Mouse (Mus musculus) forebrain, embryonic 10.5 days (tissue): ENCODE data around the gene Pde6c. TPM values are rescaled to one million over a fixed set of nuclear protein-coding genes. Genes with fewer than 3 reads are reported as not detected.

Experiments
- DNase-seq: peaks from one replicate; pipeline ENCODE4 v3.0.0-alpha.2; 2017; ENCODE audit warnings: low spot score; ENCODE audit errors: extremely low spot score
- H3K27ac ChIP-seq: fragments of 300-500 bp; sonication (generic); 2 replicates; pipeline ENCODE4 v1.5.1; 2016; ENCODE audit warnings: mild to moderate bottlenecking
- H3K27me3 ChIP-seq: fragments of 300-500 bp; sonication (generic); 2 replicates; pipeline ENCODE4 v1.6.1; 2016; ENCODE audit warnings: mild to moderate bottlenecking; ENCODE audit not compliant: poor library complexity, severe bottlenecking
- H3K36me3 ChIP-seq: fragments of 300-500 bp; sonication (generic); replicated peaks from 2 replicates; pipeline ENCODE4 v1.6.1; 2016; ENCODE audit warnings: mild to moderate bottlenecking, moderate library complexity
- H3K4me1 ChIP-seq: fragments of 300-500 bp; sonication (generic); 2 replicates; pipeline ENCODE4 v1.6.1; 2016
- H3K4me3 ChIP-seq: fragments of 300-500 bp; sonication (generic); 2 replicates; pipeline ENCODE4 v1.5.1; 2016; ENCODE audit warnings: mild to moderate bottlenecking, moderate library complexity
- H3K9me3 ChIP-seq: fragments of 300-500 bp; sonication (generic); 2 replicates; pipeline ENCODE4 v1.6.1; 2016; ENCODE audit warnings: mild to moderate bottlenecking, moderate library complexity
- WGBS: fragments of 180-500 bp; shearing (Covaris S2); methylation state at CpG from one replicate; pipeline ENCODE4 v1.1.7; 2016; 5-methylcytosine and 5-hydroxymethylcytosine counted together
- polyA plus RNA-seq: library from polyadenylated mRNA; unstranded; fragments of >200 nt; fragmentation: Nextera tagmentation; extraction: Ambion mirVana; gene quantifications from 2 replicates; pipeline ENCODE4 v1.2.1, GENCODE M21; 2016

Gene Pde6c
- not detected in 2 replicates for polyA plus RNA-seq

GRCm38 (mm10) chr19:38132481-38132880 lies at the start of gene Pde6c:
TSS of gene Pde6c (plus strand) at chr19:38132781.
- DNase-seq = no peak
- H3K27me3 ChIP-seq = no peaks in the 10 kb centered on the region
- 83% methylated on average over 6 of the region's 6 CpGs for WGBS

DNA sequence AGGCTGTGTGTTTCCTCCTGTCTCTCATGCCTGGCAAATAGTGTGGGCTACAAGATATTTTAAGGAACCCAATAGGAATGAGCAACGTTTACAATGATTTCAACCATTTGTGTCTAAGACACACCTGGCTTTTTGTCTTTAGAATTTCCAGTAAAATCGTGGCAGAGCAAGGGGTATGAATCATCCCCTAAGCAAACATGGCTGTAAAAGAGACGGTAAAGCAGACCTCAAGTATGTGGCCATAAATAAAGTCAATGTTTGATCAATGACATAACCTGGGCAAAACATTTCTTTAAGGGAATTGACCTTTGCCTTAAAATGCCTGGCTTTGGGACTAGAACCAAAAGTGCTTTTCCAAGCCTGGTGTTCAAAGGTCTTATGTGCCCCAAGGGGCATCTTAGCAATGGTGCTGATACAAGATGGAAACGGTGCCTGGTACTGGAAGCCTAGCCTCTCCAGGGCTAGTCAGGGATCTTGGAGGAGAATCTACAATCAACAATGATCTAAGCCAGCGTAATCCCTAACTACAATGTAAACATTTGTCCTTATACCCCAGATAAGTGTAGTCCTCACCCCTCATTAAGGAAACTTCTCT lies 49.6 kb upstream of the Pde6c start:
- DNase-seq = no peak
- Histone ChIP-seq H3K4me3 (no peak overlapping the region), H3K4me1 (no peaks in the 10 kb centered on the region), H3K27me3 (no peaks in the 10 kb centered on the region), H3K9me3 (no peaks in the 10 kb centered on the region), H3K36me3 (no peaks in the 10 kb centered on the region), H3K27ac (no peak overlapping the region)
- 82% methylated on average over 5 of the region's 5 CpGs for WGBS

More at GRCm38 (mm10) chr19:38132481-38132880, at the start of gene Pde6c:
- Histone ChIP-seq H3K4me3 (no peak within 1 kb of the TSS), H3K4me1 (no peaks in the 10 kb centered on the region), H3K36me3 (no peaks in the 10 kb centered on the region), H3K9me3 (no peaks in the 10 kb centered on the region), H3K27ac (no peak within 1 kb of the TSS)

DNA sequence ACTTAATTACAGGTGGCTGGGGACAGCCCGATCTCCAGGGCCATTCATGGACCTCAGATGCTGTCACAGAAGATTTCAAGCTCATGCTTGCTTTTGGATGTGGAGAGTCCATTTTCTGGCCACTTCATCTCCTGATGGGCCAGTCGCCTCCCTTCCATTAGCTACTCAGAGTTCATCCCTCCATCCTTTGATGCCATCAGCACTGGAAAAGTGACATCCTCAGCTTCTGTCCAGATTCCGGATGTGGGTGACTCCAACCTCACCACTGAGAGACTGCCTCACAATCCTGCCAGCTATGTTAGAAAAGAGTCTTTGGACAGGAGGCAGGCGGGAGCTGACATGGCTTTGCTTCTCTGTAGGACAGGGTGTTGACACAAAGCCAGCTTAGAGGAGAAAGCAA lies 46.7 kb upstream of the Pde6c start:
- no peaks in the 10 kb centered on the region for H3K27me3 ChIP-seq
- H3K27ac ChIP-seq = no peak overlapping the region
- no peak for DNase-seq
- H3K4me3 ChIP-seq = no peak overlapping the region
- H3K36me3 ChIP-seq = no peaks in the 10 kb centered on the region
- no peaks in the 10 kb centered on the region for H3K9me3 ChIP-seq
- WGBS = 85% methylated on average over 4 of the region's 4 CpGs
- no peaks in the 10 kb centered on the region for H3K4me1 ChIP-seq

GRCm38 (mm10) chr19:38086948-38087551 lies 45.5 kb upstream of the Pde6c start:
- no peaks in the 10 kb centered on the region for H3K9me3 ChIP-seq
- WGBS = 66% methylated on average over 11 of the region's 11 CpGs
- H3K36me3 ChIP-seq = no peaks in the 10 kb centered on the region
- no peaks in the 10 kb centered on the region for H3K27me3 ChIP-seq
- DNase-seq = no peak
- H3K4me1 ChIP-seq = peaks cover 8% of the 10 kb centered on the region
- no peak overlapping the region for H3K27ac ChIP-seq
- no peak overlapping the region for H3K4me3 ChIP-seq

DNA sequence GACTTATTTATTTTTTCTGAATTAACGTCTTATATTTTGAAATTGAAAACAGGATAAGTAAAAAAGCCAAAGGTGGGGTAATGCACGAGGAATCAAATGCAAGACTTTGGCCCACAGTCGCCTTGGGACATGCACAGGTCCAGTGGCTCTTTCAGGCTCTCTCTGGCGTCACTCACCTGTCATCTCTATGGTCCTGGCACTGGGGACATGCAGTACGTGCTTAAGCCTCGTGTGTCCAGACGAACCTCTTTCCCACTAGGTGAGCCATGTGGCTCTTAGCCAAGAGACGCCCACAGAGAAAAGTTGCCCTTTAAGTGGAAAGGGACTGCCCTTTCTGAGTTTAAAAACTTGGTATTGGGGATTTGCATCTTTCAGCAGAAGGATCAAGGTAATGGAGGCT lies 43.2 kb upstream of the Pde6c start:
- no peak for DNase-seq
- Histone ChIP-seq H3K27ac (no peak overlapping the region), H3K4me1 (peaks cover 8% of the 10 kb centered on the region), H3K9me3 (no peaks in the 10 kb centered on the region), H3K4me3 (no peak overlapping the region), H3K36me3 (no peaks in the 10 kb centered on the region), H3K27me3 (peaks cover 12% of the 10 kb centered on the region)
- WGBS = 86% methylated on average over 8 of the region's 8 CpGs

- Histone ChIP-seq H3K4me1 (peaks cover 17% of the 10 kb centered on the region), H3K27ac (no peak overlapping the region), H3K9me3 (no peaks in the 10 kb centered on the region), H3K4me3 (no peak overlapping the region), H3K36me3 (no peaks in the 10 kb centered on the region), H3K27me3 (peaks cover 34% of the 10 kb centered on the region)
- WGBS = 69% methylated on average over 4 of the region's 4 CpGs
- no peak for DNase-seq
Observed at GRCm38 (mm10) chr19:38091512-38091985, 41.0 kb upstream of the Pde6c start.

GRCm38 (mm10) chr19:38096231-38096630 lies 36.4 kb upstream of the Pde6c start:
- no peak overlapping the region for H3K4me3 ChIP-seq
- WGBS = 14% methylated on average over 4 of the region's 4 CpGs

DNA sequence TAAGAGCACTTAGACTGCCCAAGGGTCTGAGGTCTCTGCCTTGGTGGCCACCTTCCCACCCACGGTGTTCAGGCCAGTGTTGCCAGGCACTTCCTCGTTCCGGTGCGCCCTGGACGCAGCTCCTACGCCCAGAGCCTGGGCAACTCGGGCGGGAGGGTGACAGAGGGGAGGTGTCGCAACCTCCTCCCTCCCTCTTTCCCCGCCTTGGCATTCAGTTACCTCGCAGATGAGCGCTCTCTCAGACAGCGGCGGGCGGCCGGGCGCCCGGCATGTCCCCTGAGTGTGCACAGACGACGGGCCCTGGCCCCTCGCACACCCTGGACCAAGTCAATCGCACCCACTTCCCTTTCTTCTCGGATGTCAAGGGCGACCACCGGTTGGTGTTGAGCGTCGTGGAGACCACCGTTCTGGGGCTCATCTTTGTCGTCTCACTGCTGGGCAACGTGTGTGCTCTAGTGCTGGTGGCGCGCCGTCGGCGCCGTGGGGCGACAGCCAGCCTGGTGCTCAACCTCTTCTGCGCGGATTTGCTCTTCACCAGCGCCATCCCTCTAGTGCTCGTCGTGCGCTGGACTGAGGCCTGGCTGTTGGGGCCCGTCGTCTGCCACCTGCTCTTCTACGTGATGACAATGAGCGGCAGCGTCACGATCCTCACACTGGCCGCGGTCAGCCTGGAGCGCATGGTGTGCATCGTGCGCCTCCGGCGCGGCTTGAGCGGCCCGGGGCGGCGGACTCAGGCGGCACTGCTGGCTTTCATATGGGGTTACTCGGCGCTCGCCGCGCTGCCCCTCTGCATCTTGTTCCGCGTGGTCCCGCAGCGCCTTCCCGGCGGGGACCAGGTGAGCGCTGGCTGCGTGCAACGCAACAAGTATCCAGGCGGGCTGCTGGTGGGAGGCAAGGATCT lies 35.5 kb upstream of the Pde6c start, which contains the start of gene Ffar4:
Gene Ffar4 (plus strand): TSS at position 214 of the 901 bp plus-strand sequence.
- peaks cover 22% of the 10 kb centered on the region for H3K4me1 ChIP-seq
- peak within 1 kb of the TSS; percentile 47 for H3K4me3 ChIP-seq
- no peak within 1 kb of the TSS for H3K27ac ChIP-seq
- peaks cover 79% of the 10 kb centered on the region for H3K27me3 ChIP-seq
- peak; percentile 26 for DNase-seq
- H3K36me3 ChIP-seq = no peaks in the 10 kb centered on the region
- no peaks in the 10 kb centered on the region for H3K9me3 ChIP-seq
- under 1% methylated on average over 77 of the region's 77 CpGs for WGBS

More at GRCm38 (mm10) chr19:38096231-38096630, 36.4 kb upstream of the Pde6c start:
- Histone ChIP-seq H3K36me3 (no peaks in the 10 kb centered on the region), H3K4me1 (peaks cover 30% of the 10 kb centered on the region), H3K27me3 (peaks cover 78% of the 10 kb centered on the region), H3K9me3 (no peaks in the 10 kb centered on the region), H3K27ac (no peak overlapping the region)
- DNase-seq = no peak

DNA sequence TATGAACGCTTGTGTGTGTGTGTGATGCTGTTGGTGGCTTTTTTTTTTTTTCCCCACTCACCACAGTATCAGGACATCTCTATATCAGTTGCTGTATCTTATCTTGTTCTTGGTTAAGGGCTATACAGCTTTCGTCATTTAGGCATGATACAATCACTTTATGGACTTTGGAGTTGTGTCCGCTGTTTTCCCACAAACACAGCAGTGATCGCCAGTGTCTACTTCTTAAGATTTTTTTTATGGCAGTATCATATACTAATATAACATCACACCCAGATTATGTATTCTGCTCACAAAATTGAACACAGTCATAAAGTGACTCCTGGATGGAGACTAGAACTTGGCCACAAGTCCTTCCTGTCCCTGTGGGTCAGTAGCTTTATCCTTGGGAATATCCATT lies 24.7 kb upstream of the Pde6c start:
- Histone ChIP-seq H3K9me3 (no peaks in the 10 kb centered on the region), H3K27ac (no peak overlapping the region), H3K36me3 (no peaks in the 10 kb centered on the region), H3K27me3 (peaks cover 11% of the 10 kb centered on the region), H3K4me3 (no peak overlapping the region), H3K4me1 (no peaks in the 10 kb centered on the region)
- no peak for DNase-seq
- WGBS = 93% methylated on average over 4 of the region's 4 CpGs

DNA sequence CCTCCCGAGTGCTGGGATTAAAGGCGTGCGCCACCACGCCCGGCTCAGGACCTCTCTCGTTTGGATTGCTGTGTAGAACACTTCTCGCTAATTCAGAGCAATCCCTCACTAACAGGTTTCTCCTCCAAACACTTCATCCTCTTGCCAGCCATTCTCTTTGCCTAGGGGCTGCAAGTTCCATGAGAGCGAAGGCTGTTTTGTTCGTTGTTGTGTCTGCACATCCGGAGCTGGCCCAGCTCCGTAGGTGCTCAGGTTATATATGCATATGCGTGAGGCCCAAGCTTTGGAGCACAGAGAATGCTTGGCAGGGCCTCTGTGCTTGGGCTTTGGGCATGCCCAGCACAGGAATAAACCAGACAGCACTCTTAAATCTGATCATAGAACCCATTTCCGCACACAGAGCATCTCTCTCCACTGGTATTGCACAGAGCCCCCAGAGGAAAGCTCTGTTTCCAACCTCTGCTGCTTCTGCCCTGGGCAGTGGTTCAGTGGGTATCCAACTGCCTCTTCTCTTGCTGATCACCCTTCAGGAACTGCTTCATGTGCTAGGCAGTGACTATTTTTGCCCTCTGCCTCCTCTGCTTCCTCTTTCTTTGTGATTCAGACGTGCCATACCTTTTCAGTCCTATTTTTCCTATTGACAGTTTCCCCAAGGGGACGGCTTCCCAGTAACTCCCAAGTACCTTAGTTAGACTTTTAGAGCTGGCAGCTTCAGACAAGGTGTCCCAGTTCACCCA lies 22.9 kb upstream of the Pde6c start:
- Histone ChIP-seq H3K27me3 (peaks cover 11% of the 10 kb centered on the region), H3K4me1 (no peaks in the 10 kb centered on the region), H3K36me3 (no peaks in the 10 kb centered on the region), H3K4me3 (no peak overlapping the region), H3K27ac (no peak overlapping the region), H3K9me3 (no peaks in the 10 kb centered on the region)
- WGBS = 93% methylated on average over 15 of the region's 15 CpGs
- no peak for DNase-seq

DNA sequence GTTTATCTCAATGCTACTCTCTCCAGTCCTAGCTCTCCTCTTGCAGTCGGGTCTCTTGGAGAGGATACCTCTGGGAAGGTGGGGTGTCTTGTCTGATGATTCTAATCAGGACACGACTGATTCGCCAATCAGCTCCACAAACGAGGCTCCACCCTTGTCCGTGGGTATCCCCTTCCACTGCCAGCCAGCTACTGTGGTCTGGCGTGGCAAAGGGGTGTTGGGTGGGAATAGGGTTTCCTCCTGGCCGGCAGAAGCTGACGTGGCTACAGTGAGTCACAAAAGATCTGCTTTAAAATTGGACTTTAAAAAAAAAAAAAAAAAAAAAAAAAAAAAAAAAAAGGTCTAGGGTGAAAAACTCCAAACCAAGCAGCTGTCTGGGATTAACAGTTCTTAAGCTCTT lies 21.5 kb upstream of the Pde6c start:
- 82% methylated on average over 8 of the region's 8 CpGs for WGBS
- Histone ChIP-seq H3K27me3 (peaks cover 6% of the 10 kb centered on the region; the same call in 1 of the 2 replicates), H3K36me3 (no peaks in the 10 kb centered on the region), H3K9me3 (no peaks in the 10 kb centered on the region), H3K4me3 (no peak overlapping the region), H3K4me1 (no peaks in the 10 kb centered on the region), H3K27ac (no peak overlapping the region)
- DNase-seq = no peak

DNA sequence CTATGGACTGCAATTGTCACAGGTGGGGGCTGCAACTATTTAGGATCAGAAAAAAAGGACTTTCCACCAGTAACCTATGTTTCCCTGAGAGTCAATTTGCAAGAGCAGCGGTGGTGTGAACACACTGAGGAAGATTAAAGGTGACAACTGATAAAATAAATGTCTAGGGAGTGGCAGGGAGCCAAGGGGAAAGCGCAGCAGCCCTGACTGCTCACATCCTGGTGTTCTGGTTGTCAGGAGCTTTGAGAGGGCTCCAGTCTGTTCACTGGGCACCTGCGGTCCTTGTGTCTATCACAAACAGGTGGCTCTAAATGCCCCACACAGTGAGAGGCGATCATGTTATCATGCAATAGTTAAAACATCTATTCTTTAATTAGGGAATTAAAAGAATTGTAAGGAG lies 20.0 kb upstream of the Pde6c start:
- H3K27ac ChIP-seq = no peak overlapping the region
- H3K9me3 ChIP-seq = no peaks in the 10 kb centered on the region
- 54% methylated on average over 4 of the region's 4 CpGs for WGBS
- H3K4me1 ChIP-seq = no peaks in the 10 kb centered on the region
- DNase-seq = no peak
- H3K36me3 ChIP-seq = no peaks in the 10 kb centered on the region
- no peak overlapping the region for H3K4me3 ChIP-seq
- H3K27me3 ChIP-seq = peaks cover 6% of the 10 kb centered on the region; the same call in 1 of the 2 replicates
